Mouse (Mus musculus): ENCODE measurements at regions not wholly inside any gene's neighbourhood (a gene's known extent, or its start where the extent isn't known, plus 50 kb on each side); places are given as distances from the start of the nearest gene placed in this dataset.

DNA sequence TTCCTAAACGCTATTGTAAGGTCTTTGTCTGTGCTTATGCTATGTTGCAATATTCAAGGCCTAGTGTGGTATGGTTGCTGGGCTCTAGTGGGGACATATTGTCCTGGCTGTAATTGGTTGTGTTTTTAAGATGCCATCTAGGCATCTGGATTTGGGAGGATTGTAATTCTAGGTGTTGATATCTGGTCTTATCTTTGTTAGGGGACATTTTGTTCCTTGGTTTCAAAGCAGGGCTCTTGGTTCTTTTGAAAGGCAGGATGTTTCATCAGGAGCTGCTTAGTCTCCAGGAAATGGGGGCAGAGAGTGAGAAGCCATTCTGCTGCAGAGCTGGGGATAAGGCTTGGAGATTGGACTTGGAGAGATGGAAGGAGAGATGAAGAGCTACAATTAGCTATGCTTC is 194.7 kb upstream of the Usp24 start:
- DNase-seq = no peak

DNA sequence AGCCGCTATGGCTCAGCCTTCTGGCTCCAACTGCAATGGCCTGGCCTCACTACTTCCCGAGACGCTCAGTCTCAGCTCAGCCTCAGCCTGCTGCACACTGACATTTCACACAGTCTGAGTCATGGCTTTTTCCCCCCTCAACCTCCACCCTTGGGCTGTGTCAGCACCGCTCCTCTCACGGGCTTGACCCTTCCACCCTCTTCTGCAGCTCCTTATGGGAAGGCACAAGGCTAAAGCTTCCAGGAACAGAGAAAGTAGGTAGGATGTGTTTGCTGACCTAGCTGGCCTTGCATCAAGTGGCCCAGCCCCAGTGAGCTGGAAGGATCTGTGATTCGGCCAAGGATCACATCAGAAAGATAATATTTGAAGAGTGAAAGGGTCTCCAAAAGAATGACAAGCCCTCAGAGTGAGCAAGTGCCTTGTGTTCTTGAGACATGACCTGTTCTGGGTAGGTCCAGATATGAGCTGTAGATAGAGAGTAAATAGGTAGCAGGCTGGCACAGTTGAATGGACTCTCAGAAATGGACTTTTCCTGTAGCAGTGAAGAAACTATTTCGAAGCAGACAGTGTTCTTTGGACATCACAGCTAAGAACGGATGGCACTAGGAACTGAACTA is 192.9 kb upstream of the Usp24 start:
- DNase-seq = no peak

DNA sequence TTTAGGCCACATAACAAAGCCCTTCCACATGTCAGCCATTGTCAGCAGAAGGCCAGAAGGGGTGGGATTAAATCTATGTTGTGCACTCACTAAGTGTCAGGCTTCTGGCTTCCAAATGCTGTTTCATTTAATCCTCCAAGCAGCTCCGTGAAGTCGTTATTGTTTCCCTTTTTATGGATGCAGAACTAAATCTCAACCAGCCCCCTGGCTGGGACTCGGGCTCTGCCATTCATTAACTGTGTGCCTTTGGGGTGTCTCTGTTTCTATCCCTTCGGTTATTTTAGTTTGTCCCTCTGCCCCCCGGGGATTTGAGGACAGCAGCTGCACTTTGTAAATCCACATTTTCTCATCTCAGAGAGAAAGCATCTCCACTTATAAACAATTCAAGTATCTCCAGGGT is 188.8 kb upstream of the Usp24 start:
- no peak for DNase-seq

DNA sequence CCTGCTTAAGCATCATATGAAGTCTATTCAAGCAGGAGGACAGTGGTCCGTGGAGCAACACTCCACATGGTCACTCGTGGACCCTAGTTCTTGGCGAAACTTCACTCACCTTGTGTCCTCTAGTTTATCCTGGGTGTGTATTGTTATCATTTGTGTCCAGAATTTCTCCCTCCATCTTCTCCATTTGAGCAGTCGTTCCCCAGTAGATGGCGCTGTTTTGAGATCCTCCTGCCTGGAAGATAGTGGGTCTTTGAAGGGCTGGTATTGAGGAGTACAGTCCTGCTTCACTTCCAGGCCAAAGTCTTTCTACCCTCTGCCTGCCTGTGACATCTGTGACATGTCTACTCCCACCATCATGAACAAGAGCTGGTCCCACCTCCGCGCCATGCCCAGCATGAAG is 188.4 kb upstream of the Usp24 start:
- no peak for DNase-seq

DNA sequence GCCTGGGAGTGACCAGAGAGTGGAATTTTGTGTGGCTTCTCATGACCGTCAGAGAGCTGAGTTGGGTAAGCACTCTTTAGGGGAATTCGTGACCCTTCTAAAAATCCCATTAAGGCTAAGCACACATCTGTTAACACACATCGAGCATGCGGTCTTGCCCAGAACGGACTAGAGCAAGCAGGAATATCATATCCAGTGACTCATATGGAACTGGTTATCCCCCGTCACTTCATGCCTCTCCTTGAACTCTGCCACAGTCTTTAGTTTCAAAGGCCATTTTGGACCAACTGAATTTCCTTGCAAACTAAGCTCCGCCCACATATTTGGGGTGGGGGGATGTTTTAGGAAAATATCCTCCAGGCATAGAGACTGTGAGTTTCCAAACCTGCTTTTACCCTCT is 186.7 kb upstream of the Usp24 start:
- no peak for DNase-seq

DNA sequence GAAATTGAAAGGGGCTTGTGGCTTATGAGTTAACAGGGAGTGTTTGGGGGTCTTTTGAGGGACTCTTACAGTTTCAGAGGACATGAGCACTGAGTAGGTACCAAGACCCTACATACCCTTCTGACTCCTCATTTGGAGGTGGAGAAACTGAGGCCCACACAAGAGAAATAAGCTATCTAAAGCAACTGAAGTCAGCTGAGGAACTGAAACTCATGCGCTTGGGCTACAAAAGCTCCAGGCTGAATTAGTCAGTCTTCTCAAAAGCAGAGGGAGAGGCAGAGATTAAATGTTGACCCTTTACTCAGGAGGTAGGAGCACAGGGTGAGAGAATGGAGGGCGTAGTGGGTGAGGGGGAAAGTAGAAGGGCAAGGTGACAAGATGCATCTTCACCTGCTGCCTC is 186.2 kb upstream of the Usp24 start:
- no peak for DNase-seq

DNA sequence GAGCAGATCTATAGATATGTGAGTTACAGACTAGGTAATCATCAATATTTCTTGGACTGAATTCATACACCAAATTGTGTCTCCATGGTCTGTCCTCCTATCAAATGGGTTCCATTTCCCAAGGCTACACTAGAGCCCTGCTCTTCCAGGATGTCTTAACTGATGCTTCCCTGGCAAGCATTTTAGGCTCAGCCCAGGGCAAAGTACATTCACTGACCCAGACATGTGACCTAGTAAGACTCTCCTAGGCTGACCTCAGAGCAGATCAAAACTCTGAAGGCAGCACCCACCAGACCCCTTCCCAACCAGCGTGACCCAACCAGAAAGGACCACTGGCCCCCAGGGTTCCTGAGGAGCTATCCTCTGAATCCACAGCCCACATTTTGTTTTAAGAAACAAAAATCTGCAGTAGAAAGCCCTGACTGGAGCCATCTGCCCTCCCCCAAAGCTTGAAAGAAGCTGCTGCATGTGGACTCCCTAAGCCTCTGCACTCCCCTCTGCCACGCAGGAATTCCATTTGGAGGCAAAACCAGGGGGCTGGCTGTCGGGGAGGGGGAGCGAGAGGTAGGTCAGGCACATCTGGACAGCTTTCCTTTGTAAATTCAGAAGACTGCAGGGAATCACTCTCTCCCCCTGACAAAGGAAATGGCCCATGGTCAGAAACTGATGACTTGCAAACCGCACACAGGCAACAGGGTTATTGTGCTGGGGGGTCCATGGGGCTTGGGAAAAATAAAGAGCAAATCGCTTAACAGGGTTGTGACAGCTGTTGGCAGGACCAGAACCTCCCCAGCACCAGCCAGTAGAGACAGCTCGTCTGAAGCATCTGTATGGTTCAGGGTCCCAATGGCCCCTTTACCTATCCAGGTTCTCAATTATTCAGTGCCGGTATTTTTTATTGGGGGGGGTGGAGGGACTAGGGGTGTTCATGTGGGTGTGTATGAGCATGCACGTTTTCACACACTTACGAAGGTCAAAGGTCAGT is 182.0 kb upstream of the Usp24 start:
- DNase-seq = no peak

DNA sequence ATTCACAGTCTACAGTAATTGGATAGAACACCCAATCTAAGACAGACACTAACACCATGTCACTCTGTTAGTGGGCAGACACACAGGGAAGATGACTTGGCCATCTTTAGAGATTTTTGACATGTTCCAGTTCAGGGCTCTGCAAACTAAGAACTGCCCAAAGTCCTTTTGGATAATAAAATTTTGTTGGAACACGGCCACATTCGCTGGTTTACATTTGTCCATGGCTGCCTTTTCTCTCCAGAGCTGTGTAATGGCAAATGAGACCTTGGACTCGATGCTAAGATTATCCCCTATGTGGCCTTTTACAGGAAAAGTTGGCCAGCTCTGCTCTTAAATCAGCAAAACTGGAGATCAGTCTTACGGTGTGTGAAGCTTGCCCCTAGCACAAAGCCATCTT is 173.3 kb upstream of the Usp24 start:
- DNase-seq = no peak

DNA sequence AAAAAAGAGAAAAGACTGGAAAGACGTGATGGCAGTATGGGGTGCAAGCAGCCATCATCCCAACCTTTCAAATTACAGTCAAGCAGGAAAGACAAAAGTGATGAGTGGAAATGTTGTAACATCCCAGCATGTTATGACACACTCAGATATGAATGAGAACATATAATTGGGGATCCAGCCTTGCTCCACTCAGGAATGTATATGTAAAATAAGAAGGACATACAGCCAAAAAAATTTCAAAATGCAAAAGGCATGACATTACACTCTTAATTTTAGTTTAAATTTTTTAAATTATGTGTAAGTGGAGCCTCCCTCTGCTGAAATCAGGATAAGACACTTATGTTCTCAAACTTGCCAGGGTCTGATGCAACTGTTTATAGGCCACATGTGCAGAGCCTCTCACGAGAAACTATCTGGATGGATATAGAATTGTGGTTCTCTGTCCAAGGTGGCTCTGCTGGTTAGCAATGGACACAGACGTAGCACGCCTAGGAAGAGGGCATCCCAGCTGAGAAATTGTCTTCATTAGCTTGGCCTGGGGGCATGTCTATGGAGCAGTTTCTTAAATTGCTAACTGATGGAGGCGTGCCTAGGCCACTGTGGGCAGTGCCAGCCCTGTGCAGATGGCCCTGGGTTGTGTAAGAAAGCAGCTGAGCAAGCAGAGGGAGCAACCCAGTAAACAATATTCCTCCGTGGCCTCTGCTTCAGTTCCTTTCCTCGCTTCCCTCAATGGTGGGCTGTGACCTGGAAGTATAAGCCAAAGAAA is 171.5 kb upstream of the Usp24 start:
- no peak for DNase-seq

DNA sequence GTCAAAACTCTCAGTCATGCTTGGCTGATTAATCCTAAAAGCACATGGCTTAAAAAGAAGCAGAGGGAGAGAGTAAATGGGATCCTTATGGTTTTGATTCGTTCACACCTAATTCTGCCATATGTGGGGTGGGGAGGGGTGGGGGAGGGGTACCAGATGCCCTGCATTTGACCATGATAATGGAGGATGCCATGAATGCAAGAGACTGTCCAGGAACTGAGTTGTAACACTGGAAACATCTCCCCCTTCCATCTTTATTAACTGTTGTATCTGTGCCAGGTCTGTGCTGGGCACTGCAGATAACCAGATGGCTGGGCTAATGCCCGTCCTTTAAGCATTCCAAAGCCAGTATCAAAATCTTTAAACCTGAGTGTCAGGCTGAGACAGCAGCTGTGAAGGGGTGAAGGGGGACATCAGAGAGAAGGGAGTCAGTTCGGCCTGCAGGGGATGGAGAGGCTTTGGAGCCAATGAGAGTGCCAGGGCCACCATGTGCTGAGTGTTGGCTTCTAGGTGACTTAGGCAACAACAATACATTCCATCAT is 169.0 kb upstream of the Usp24 start:
- DNase-seq = peak; percentile 7

DNA sequence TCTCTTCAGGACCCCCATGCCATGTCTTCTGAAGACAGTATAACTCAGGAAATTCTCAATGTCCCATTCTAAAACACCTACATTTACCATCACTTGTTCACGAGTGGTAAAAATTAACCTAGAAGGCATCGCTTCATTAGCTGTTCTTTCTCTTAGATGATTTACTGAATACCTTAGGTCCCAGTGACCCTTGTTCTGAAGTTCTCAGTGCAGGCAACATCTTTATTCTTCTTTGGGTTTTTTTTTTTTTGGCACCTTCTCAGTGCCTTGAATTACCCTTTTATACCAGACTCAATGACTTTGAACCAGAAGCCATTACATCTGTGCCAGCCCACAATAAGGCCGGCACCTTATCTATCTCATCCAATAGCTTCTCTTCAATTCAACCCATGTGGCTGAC is 167.1 kb upstream of the Usp24 start:
- DNase-seq = no peak

DNA sequence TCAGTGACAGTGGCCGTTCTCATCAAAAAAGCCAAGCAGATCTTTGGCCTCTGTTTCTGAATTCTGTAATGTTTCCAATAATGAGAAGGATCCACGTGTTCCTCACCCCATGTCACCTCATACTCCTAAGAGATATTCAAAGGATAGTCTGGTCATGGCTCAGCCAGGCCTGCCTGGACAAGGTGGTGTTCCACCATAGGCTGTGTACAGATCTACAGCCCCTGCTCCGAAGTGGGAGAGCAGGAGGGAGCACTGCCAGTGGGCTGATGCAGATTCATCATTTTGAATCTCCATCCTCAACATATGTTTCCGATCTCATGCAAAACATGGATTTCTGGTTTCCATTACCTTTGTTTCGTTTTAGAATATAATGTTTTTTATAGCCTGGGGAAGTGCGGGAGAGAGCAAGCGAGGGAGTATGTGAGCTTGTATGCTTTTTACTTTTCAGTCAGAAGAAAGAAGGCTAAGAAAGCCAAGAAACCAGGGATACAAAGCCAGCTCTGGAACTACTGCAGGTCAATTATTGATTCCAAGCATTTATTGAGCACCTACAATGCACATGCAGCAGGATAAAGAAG is 166.5 kb upstream of the Usp24 start:
- no peak for DNase-seq

DNA sequence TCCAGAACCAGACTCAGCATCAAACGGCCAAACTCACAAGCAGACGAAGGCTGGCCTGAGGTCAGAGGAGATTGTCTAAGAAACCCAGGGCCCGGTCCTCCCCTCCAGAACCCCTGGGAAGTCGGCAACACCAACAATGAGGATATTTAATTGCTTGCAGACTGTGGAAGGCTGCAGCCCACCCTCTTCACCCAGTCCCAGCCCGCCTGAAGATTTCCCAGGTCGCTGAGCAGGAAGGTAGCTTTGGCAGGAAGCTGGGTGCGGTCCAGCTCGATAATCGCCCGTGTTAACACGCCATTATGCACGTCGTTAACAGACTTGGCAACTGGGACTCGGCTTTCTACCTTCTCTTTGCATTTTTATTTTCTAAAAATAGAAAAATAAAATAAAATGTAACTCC is 165.2 kb upstream of the Usp24 start:
- no peak for DNase-seq

DNA sequence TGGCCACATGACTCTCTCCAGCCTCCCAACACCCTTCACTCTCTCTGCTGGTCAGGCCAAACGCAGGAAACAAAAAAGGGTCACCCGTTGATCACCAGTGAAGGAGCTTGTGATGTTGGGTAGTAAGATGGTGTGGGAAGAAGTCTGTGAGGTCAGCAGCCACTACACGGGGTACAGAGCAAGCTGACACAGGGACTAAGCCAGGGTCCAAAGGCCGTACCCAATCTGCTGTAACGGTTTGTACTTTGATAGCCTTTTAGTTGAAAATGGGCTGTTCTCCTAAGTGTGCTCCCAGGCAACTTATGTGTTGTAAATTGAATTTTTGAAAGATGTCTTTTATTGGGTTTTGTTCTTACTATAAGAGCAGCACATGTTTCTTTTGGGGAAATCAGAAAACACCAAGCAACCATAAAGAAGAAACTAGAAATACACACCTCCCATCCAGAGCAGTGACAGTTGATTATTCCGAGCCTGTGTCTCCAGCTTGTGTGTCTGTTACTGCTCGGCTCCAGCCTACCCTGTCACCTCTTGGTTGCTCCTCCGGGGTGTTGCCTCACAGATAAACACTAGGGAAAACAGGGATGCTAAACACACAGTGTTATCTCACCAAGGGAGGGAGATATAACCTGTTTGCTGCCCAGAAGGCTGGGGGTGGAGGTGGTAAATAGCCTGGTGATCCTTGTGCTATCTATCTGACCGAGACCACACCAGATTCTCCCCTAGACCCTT is 158.4 kb upstream of the Usp24 start:
- no peak for DNase-seq

DNA sequence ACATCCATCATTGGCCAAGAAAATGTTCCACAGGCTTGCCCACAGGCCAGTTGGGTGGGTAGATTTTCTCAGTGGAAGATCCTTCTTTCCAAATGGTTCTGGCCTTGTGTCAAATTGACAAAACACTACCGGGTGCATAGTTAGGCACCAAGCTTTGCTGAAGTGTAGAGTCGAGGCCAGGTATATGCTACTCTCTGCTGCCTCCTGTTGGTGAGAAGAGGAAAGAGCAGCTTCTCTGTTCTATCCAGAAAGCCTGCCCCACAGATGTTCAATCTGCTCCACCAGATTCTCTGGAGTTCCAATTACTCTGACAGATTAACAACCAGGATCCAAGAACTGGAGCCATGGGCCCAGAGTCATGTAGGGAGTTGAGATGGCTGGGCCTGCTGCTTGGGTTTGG is 154.4 kb upstream of the Usp24 start:
- DNase-seq = no peak

DNA sequence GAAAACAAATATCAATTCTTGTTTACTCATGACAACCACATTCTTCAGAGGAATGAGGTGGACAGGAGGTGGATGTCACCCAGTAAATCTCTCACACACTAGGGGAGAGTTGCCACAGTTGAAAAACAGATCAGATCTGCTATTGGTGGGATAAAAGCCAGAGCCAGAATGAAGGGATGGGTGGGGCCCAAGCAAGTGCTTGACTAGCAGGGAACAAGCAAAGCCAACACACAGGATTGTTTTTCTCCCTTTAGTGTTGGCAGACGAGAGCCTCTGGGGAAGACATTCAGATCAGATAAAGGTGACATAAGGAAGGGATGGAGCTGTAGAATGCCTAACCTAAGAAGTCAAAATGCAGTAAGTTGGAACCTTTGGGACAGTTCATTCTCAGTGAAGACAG is 153.5 kb upstream of the Usp24 start:
- DNase-seq = no peak

DNA sequence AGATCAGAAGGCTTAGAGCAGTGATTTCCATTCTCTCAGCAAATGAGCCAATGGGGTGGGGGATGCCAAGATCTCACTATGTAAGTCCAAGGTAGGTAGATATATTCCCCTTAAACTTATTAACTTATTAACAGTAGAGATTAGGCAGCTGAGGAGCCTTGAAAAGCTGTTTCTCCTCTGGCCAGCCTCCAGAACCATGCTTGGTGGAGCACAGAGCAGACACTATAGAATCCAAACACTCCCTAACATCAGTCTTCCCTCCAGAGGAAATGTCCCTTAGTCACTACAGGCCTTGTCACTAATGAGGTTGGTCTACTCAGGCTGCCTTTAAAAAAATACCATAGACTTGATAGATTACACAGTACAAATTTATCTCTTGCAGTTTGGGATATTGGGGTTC is 152.8 kb upstream of the Usp24 start:
- DNase-seq = no peak

DNA sequence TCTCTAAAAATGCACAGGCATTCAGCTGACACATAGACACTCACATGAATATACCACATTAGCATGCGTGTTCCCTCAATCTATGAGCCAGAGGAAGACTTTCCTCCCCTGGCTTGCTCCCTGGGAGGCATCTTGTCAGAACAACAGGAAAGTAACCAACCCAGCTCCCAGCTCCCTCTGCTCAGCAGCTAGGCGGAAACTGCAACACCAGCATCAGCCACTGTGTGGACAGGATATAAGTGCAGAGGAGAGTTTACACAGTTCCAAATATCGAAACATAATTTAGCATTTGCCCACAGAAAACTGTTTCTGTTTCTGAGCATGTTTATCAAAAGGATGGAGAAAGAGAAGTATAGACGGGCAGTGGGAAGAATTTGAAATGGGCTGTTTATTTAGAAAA is 148.3 kb upstream of the Usp24 start:
- no peak for DNase-seq

DNA sequence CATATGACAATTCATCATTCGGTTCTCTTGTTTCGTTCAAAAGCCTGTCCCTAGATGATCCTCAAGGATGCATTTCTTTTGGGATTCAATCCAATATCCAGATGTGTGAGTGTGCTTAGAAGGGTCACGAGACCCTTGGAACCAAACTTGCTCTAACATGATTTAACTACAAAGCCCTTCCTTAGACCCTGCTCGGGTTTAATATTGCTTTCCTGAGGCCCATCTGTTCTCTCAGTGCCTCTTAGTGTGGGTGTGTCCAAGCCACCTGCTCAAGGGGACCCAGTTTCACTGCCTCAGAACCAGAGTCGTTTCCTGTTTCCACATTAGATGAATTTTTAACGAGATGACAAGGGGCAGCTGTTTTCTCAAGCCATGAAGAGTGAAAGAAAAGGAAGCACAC is 147.3 kb upstream of the Usp24 start:
- no peak for DNase-seq

DNA sequence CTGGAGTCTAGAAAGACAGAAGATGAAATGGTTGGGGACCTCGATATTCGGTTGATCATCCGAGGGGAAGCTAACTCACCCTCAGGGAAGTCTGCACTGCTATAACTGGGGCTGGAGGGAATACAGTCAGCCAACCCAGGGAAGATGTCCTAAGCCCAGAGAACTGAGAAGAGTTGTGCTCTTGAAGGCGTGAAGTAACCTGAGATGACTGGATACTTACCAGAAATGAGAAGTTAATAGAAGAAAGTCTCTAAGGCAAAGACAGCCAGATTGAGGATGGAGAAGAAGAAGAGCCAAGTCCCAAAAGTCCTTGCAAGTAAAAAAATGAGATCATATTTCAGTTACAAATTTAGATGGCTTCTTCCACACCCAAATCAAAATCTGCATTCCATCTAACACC is 146.5 kb upstream of the Usp24 start:
- no peak for DNase-seq

DNA sequence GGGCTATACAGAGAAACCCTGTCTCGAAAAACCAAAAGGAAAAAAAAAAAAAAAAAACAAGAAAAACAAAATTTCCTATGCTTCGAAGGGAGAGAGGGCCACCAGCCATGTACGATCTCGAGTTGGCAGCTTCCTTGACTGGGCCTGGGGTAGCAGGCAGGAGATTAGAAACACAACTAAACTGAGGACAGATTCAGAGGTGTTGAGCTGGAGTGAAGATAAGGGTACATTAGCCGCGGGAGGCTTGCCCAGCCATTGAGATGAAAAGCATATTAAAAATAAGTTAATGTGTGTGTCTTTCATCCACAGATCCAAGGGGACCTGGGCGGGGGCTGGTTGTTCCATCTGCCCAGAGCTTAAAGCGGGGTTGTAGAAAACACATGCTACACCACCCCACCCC is 145.3 kb upstream of the Usp24 start:
- DNase-seq = no peak

DNA sequence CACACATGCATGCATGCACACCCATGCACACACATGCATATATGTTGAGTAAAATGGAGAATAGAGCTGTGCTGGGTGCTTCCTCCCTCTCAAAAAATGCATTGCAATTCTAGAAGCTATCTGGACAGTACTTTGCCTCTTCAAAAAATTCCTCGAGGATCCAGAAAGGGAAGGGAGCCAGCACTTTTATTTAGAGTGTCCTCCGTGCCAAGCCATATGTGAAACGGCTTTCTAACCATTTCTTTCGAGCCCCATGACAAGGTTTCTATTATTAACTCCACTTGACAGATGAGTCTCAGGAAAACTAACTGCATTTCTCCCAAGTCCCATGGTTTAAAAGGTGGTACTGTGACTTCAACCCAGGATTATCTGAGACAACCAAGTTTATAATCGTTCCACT is 140.7 kb upstream of the Usp24 start:
- DNase-seq = no peak
